Mouse (Mus musculus): ENCODE data around the gene Bcl2l12. TPM values are rescaled to one million over a fixed set of nuclear protein-coding genes. Genes with fewer than 3 reads are reported as not detected.
A peak's percentile ranks its signal among the peaks of the same experiment; 100 is the strongest.

The Bcl2l12 gene
- polyA plus RNA-seq (2012; rRNA removed), result 6.0 and 6.4 TPM in 2 replicates

DNA sequence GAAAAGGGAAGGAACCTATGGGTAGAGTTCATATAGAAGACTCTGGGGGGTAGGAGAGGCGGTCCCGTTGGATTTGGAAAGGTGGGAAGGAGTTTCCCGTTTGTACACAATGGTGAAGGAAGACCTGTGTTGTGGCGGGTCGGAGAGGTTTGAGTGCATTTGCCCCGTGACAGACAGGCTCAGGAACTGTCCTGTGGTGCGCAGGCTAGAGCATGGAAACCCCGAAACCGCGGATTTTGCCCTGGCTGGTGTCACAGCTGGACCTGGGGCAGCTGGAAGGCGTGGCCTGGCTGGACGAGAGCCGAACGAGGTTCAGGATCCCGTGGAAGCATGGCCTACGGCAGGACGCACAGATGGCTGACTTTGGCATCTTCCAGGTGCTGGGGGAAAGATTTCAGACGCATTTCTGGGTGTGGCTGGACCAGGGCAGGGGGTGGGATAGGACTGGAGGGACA is at the start of gene Bcl2l12:
Gene Bcl2l12 (minus strand): TSS at position 212 of the 455 bp plus-strand sequence.
- H3K27me3 ChIP-seq (ENCODE audit: control insufficient read depth, insufficient read depth, low read length), result no peaks in the 10 kb centered on the region
- WGBS, result 1% methylated on average over 18 of the region's 18 CpGs
- DNase-seq, result peak; percentile 47 to 54
- TF ChIP-seq CTCF (IDR thresholded peaks at IDR 0.05; ENCODE audit: borderline replicate concordance, insufficient read depth, low read depth, low read length) (no peak), POLR2A (IDR thresholded peaks at IDR 0.05; ENCODE audit: borderline replicate concordance, insufficient read depth, low read length) (no peak)
- peaks cover 12% of the 10 kb centered on the region for H3K4me1 ChIP-seq (ENCODE audit: control insufficient read depth, insufficient read depth, low read length)
- peak within 1 kb of the TSS; percentile 57; the same call in 1 of the 2 replicates for H3K27ac ChIP-seq (ENCODE audit: insufficient read depth, low read length)
- H3K4me3 ChIP-seq (replicated peaks; ENCODE audit: insufficient read depth, low read depth, low read length), result peak within 1 kb of the TSS; percentile 54

DNA sequence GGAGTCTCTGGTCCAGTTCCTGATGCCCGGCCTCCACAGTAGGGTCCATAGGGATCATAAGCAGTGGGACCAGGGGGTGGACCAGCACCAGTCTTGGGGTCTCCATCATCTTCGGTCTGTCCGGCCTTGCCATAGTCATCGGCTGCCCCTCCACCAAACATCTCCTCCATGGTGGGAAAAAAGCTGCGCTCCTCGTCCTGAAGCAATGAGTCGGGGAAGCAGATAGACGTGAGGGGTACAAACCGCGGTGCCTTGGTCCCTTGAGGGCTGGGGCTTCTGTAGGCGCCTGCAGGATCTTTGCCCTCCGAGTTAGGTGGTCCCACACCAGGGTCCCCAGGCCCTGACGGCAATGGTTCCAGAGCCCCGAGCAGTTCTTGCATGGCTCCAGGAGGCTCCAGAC is 49.0 kb upstream of the Bcl2l12 start:
- H3K4me3 ChIP-seq (replicated peaks; ENCODE audit: insufficient read depth, low read depth, low read length), result no peak overlapping the region
- H3K27ac ChIP-seq (ENCODE audit: insufficient read depth, low read length), result no peak overlapping the region
- TF ChIP-seq POLR2A (IDR thresholded peaks at IDR 0.05; ENCODE audit: borderline replicate concordance, insufficient read depth, low read length), result no peak
- TF ChIP-seq CTCF (IDR thresholded peaks at IDR 0.05; ENCODE audit: borderline replicate concordance, insufficient read depth, low read depth, low read length), result no peak
- WGBS, result 94% methylated on average over 14 of the region's 14 CpGs
- no peak for DNase-seq
- H3K4me1 ChIP-seq (ENCODE audit: control insufficient read depth, insufficient read depth, low read length), result peaks cover 9% of the 10 kb centered on the region
- no peaks in the 10 kb centered on the region for H3K27me3 ChIP-seq (ENCODE audit: control insufficient read depth, insufficient read depth, low read length)

DNA sequence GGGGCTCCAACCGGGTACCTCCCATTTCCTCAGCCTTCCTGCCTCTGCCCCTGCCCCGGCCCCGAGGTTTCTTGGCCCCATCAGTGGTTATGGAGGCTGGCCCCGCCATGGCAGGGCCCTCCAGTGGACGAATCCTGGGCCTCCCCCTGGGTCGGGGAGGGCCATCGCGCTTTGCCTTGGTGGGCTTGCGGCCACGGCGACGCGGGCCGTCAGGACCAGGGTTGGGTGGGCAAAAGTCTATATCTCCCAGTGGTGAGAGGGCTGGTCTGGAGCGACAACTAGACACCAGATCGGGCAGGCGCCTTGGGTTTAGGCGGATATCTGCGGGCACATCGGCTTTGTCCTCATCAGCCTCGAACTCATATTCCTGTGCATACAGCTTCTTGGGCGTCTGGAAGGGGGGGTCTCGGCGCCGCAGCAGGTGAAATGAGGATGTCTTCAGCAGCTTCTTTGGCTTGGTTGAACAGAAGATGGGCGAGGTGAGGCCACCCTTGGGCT is 48.4 kb upstream of the Bcl2l12 start:
- Histone ChIP-seq H3K4me1 (ENCODE audit: control insufficient read depth, insufficient read depth, low read length) (peaks cover 9% of the 10 kb centered on the region), H3K27ac (ENCODE audit: insufficient read depth, low read length) (no peak overlapping the region), H3K4me3 (replicated peaks; ENCODE audit: insufficient read depth, low read depth, low read length) (no peak overlapping the region), H3K27me3 (ENCODE audit: control insufficient read depth, insufficient read depth, low read length) (no peaks in the 10 kb centered on the region)
- 93% methylated on average over 26 of the region's 26 CpGs for WGBS
- TF ChIP-seq CTCF (IDR thresholded peaks at IDR 0.05; ENCODE audit: borderline replicate concordance, insufficient read depth, low read depth, low read length), result no peak
- TF ChIP-seq POLR2A (IDR thresholded peaks at IDR 0.05; ENCODE audit: borderline replicate concordance, insufficient read depth, low read length), result no peak
- DNase-seq, result no peak

DNA sequence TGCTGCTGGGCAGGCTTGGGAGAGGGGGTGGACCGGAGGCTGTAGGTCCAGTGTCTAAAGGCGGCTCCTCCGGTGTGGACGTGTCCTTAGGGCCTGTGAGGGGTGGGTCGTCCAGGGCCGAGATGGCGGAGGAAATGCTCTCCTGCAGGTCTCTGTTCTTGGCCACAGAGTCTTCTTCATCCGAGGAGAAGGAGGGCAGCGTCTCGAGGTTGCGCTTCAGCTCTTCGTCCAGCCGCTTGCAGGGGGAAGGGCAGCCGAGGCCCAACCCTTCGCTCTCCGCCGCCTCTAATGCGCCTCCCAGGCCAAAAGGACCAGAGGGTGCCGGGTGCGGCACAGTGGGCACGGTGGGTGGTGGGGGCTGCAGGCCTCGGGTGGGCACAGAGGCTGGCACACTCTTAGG is 47.2 kb upstream of the Bcl2l12 start:
- peaks cover 6% of the 10 kb centered on the region for H3K4me1 ChIP-seq (ENCODE audit: control insufficient read depth, insufficient read depth, low read length)
- 82% methylated on average over 22 of the region's 22 CpGs for WGBS
- no peak for DNase-seq
- TF ChIP-seq POLR2A (IDR thresholded peaks at IDR 0.05; ENCODE audit: borderline replicate concordance, insufficient read depth, low read length), result no peak
- TF ChIP-seq CTCF (IDR thresholded peaks at IDR 0.05; ENCODE audit: borderline replicate concordance, insufficient read depth, low read depth, low read length), result no peak
- no peak overlapping the region for H3K4me3 ChIP-seq (replicated peaks; ENCODE audit: insufficient read depth, low read depth, low read length)
- H3K27ac ChIP-seq (ENCODE audit: insufficient read depth, low read length), result no peak overlapping the region
- no peaks in the 10 kb centered on the region for H3K27me3 ChIP-seq (ENCODE audit: control insufficient read depth, insufficient read depth, low read length)

DNA sequence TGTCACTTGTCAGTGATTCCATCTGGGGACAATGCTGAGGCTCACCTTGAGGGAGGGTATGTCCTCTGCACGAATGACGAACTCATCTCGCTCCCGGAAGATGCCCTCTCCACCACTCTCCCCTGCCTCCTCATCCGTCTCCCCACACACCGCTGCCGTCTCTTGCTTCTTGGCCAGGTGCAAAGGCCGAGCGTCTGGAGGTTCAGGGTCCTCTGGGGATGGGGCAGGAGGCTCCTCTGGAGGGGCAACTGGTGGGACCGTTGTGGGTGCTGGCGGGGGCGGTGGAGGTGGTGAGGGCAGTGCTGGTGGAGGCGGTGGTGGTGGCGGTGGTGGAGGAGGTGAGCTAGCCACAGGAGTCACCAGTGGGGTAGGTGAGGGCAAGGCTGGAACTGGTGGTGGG is 44.8 kb upstream of the Bcl2l12 start:
- Histone ChIP-seq H3K4me3 (replicated peaks; ENCODE audit: insufficient read depth, low read depth, low read length) (no peak overlapping the region), H3K4me1 (ENCODE audit: control insufficient read depth, insufficient read depth, low read length) (peaks cover 3% of the 10 kb centered on the region), H3K27me3 (ENCODE audit: control insufficient read depth, insufficient read depth, low read length) (no peaks in the 10 kb centered on the region), H3K27ac (ENCODE audit: insufficient read depth, low read length) (no peak overlapping the region)
- no peak for DNase-seq
- WGBS, result 91% methylated on average over 14 of the region's 14 CpGs
- TF ChIP-seq POLR2A (IDR thresholded peaks at IDR 0.05; ENCODE audit: borderline replicate concordance, insufficient read depth, low read length) (no peak), CTCF (IDR thresholded peaks at IDR 0.05; ENCODE audit: borderline replicate concordance, insufficient read depth, low read depth, low read length) (no peak)

DNA sequence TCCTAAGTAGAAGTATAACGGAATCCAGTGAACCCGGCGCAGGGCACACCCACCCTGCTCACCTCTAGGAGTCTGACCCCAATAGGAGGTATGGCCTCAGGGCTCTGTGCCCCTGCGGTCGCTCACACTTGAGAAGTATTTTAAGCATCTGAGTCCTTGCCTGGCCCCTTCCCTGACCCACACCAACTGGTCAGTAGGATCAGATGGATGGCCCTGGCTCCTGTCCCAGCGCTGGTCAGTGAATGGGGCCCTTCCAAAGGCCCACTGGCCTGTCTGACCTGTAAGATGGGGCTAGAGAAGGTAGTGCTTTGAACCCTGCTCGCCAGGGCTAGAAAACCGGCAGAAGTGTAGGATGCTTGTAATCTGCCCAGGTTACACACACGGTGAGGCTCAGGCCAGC is 42.3 kb upstream of the Bcl2l12 start:
- WGBS, result 87% methylated on average over 9 of the region's 9 CpGs
- H3K27ac ChIP-seq (ENCODE audit: insufficient read depth, low read length), result no peak overlapping the region
- no peaks in the 10 kb centered on the region; the same call in 1 of the 2 replicates for H3K4me1 ChIP-seq (ENCODE audit: control insufficient read depth, insufficient read depth, low read length)
- no peaks in the 10 kb centered on the region for H3K27me3 ChIP-seq (ENCODE audit: control insufficient read depth, insufficient read depth, low read length)
- no peak overlapping the region for H3K4me3 ChIP-seq (replicated peaks; ENCODE audit: insufficient read depth, low read depth, low read length)
- no peak for DNase-seq
- TF ChIP-seq POLR2A (IDR thresholded peaks at IDR 0.05; ENCODE audit: borderline replicate concordance, insufficient read depth, low read length), result no peak
- no peak for TF ChIP-seq CTCF (IDR thresholded peaks at IDR 0.05; ENCODE audit: borderline replicate concordance, insufficient read depth, low read depth, low read length)

DNA sequence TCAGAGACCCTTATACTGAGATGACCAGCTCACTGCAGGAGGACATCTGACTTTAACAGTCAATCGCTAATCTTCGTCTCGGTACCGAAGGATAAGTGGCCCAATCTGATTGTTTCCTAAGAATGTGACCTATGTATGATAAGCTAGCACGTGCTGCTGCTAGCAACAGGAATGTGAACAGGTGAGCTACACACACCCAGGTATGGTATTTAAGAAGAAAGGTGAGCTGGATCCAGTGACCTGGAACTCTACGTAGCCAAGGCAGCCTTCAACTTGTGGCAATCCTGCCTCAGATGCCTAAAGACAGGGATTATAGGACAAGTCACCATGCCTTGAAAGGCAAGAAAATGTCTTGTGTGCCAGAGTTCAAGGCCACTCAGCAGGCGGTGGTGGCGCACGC is 39.9 kb upstream of the Bcl2l12 start:
- no peak for DNase-seq
- Histone ChIP-seq H3K4me3 (replicated peaks; ENCODE audit: insufficient read depth, low read depth, low read length) (no peak overlapping the region), H3K4me1 (ENCODE audit: control insufficient read depth, insufficient read depth, low read length) (no peaks in the 10 kb centered on the region; the same call in 1 of the 2 replicates), H3K27me3 (ENCODE audit: control insufficient read depth, insufficient read depth, low read length) (no peaks in the 10 kb centered on the region), H3K27ac (ENCODE audit: insufficient read depth, low read length) (no peak overlapping the region)
- no peak for TF ChIP-seq POLR2A (IDR thresholded peaks at IDR 0.05; ENCODE audit: borderline replicate concordance, insufficient read depth, low read length)
- TF ChIP-seq CTCF (IDR thresholded peaks at IDR 0.05; ENCODE audit: borderline replicate concordance, insufficient read depth, low read depth, low read length), result no peak
- WGBS, result 97% methylated on average over 9 of the region's 9 CpGs

DNA sequence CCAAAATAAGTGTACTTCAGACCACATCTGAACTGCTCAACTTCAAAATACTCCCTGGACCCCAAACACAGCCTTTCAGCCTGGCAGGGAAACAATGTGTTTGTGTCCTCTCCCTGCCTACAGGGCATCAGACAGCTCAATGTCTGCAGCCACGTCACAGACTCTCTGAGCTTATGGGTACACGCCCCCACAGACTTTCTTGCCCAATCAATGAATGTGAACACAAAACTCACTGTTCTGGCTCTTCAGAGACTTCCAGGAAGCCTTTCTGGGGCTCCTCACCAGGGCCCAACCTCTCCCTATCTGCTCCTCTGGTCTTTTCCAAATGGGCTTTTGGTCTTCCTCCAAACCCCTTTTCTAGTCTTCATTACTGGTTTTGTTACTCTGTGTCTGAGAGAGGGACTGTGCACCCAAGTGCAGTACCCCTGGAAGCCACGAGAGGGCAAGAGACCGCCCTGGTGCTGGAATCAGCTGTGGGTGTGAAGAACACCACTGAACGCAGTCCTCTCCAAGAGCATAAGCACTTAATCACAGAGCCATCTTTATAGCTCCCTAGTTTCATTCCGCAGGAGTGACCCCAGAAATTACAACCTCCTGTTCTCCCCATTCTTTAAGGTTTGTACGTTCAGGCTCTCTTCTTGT is 39.3 kb upstream of the Bcl2l12 start:
- Histone ChIP-seq H3K4me3 (replicated peaks; ENCODE audit: insufficient read depth, low read depth, low read length) (no peak overlapping the region), H3K27me3 (ENCODE audit: control insufficient read depth, insufficient read depth, low read length) (no peaks in the 10 kb centered on the region), H3K4me1 (ENCODE audit: control insufficient read depth, insufficient read depth, low read length) (no peaks in the 10 kb centered on the region; the same call in 1 of the 2 replicates), H3K27ac (ENCODE audit: insufficient read depth, low read length) (no peak overlapping the region)
- WGBS, result 62% methylated on average over 7 of the region's 7 CpGs
- peak in 1 of 2 experiments; percentile 36 for DNase-seq
- TF ChIP-seq POLR2A (IDR thresholded peaks at IDR 0.05; ENCODE audit: borderline replicate concordance, insufficient read depth, low read length) (no peak), CTCF (IDR thresholded peaks at IDR 0.05; ENCODE audit: borderline replicate concordance, insufficient read depth, low read depth, low read length) (peak; percentile 73)

Data from cerebellum, adult 2 months (tissue).